Mouse (Mus musculus) urinary bladder, postnatal 4 days (tissue): ENCODE results near the gene Gm20379.

ENCODE experiments used
- DNase-seq, 2 experiments: peaks; one replicate each; pipeline ENCODE4 v3.0.0; 2021 to 2022; ENCODE audit warnings: low spot score in 2 of 2

The Gm20379 gene

GRCm38 (mm10) chr13:92336857-92337256, 31.1 kb downstream of the Gm20379 start:
- no peak for DNase-seq

GRCm38 (mm10) chr13:92337773-92338462, 32.1 kb downstream of the Gm20379 start:
- DNase-seq = no peak

GRCm38 (mm10) chr13:92339787-92340186, 34.0 kb downstream of the Gm20379 start:
- DNase-seq = no peak

- no peak for DNase-seq
Observed at GRCm38 (mm10) chr13:92344033-92344432, 38.3 kb downstream of the Gm20379 start.

GRCm38 (mm10) chr13:92346338-92346737, 40.6 kb downstream of the Gm20379 start:
- DNase-seq = no peak

GRCm38 (mm10) chr13:92351100-92351499, 45.3 kb downstream of the Gm20379 start:
- DNase-seq = no peak

DNA sequence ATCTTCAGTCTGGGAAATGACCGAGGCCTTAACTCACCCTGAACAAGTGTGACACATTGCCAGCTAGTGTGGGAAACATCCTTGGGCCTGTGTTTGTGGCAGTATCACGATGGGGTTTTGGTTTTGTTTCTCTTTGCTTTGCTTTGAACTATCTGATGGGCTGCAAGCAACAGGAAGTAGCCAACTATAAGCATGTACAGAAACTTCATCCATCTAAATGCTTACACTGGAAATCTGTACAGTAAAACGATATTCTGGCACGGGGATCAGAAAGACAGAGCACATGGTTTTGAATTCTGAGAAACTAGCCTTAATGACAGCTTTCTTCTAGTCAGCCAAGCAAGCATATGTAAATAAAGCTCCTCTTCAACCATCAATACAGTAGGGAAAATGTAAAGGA, 48.2 kb downstream of the Gm20379 start:
- no peak for DNase-seq

DNA sequence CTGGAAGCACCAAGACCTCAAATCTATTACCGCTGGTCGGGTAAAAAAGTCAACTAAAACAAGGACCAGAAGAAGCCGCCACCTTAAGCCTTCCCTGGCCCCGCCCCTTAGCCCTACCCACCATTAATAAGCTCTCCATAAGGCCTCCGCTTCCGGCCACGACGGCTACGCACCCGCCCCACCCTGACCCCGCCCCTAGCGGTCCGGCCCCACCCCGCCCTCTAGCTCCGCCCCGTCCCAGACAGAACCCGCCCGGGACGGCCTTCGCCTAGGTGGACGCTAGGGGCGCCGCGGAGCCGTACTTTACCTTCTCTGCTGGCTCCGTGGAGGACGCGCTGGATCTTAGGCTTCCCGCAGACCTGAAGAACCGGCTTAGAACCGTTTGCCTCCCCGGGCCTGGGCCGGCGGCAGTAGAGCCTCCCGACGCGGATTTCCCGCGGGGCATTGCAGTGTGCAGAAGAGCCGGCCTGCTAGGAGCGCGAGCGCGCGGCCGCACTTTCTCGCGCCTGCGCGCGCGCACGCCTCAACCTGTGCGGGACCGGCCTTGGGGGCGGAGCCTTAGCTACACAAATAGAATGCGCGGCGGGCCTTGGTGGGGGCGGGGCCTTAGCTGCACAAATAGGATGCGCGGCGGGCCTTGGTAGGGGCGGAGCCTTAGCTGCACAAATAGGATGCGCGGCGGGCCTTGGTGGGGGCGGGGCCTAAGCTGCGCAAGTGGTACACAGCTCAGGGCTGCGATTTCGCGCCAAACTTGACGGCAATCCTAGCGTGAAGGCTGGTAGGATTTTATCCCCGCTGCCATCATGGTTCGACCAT, 48.9 kb downstream of the Gm20379 start, which contains the start of the genes Dhfr and Msh3:
Gene Dhfr (plus strand): TSS at position 271 of the 816 bp plus-strand sequence.
Gene Msh3 (minus strand): TSS at position 548 of the 816 bp plus-strand sequence.
- peak; percentile 94 to 97 for DNase-seq

GRCm38 (mm10) chr13:92355272-92355643, 49.5 kb downstream of the Gm20379 start:
- DNase-seq = no peak

GRCm38 (mm10) chr13:92356376-92356775, 50.6 kb downstream of the Gm20379 start:
- no peak for DNase-seq
